Mouse (Mus musculus): ENCODE measurements around the gene Efcab1.
A peak's percentile ranks its signal among the peaks of the same experiment; 100 is the strongest.
"Not testable (repeated sequence)": the region's sequence is repeated elsewhere in the genome, so short reads cannot be mapped to it uniquely, and the experiment has no call there.

Gene Efcab1

GRCm38 (mm10) chr16:14906393-14907100 is at the start of gene Efcab1:
Gene Efcab1 (plus strand): TSS chr16:14906606.
- DNase-seq, result peak; percentile 56

- DNase-seq, result peak; percentile 1
These were observed 47.0 kb upstream of the Efcab1 start for GRCm38 (mm10) chr16:14859443-14859842.

GRCm38 (mm10) chr16:14884916-14885315 is 21.5 kb upstream of the Efcab1 start:
- DNase-seq, result no peak

GRCm38 (mm10) chr16:14885372-14885771 is 21.0 kb upstream of the Efcab1 start:
- no peak for DNase-seq

- DNase-seq, result no peak
These were observed 13.9 kb upstream of the Efcab1 start for GRCm38 (mm10) chr16:14892492-14892891.

- DNase-seq, result no peak
These were observed 12.5 kb upstream of the Efcab1 start for GRCm38 (mm10) chr16:14893864-14894263.

GRCm38 (mm10) chr16:14894713-14895112 is 11.7 kb upstream of the Efcab1 start:
- no peak for DNase-seq

GRCm38 (mm10) chr16:14895543-14895942 is 10.9 kb upstream of the Efcab1 start:
- DNase-seq, result no peak

- DNase-seq, result not testable (repeated sequence)
These were observed 24.3 kb downstream of the Efcab1 start for GRCm38 (mm10) chr16:14930711-14931110.

- DNase-seq, result not testable (repeated sequence)
These were observed 30.2 kb downstream of the Efcab1 start for GRCm38 (mm10) chr16:14936478-14937166.

- no peak for DNase-seq
These were observed 33.1 kb downstream of the Efcab1 start for GRCm38 (mm10) chr16:14939552-14939951.

- no peak for DNase-seq
These were observed 33.7 kb downstream of the Efcab1 start for GRCm38 (mm10) chr16:14939994-14940715.

GRCm38 (mm10) chr16:14940898-14941297 is 34.5 kb downstream of the Efcab1 start:
- DNase-seq, result no peak

GRCm38 (mm10) chr16:14943530-14943929 is 37.1 kb downstream of the Efcab1 start:
- DNase-seq, result no peak

GRCm38 (mm10) chr16:14947561-14947960 is 41.2 kb downstream of the Efcab1 start:
- not testable (repeated sequence) for DNase-seq

GRCm38 (mm10) chr16:14951894-14952293 is 45.5 kb downstream of the Efcab1 start:
- DNase-seq, result no peak

GRCm38 (mm10) chr16:14959743-14960142 is 53.3 kb downstream of the Efcab1 start:
- no peak for DNase-seq

- no peak for DNase-seq
These were observed 67.3 kb downstream of the Efcab1 start for GRCm38 (mm10) chr16:14973696-14974095.

- DNase-seq, result no peak
These were observed 72.8 kb downstream of the Efcab1 start for GRCm38 (mm10) chr16:14979228-14979627.

GRCm38 (mm10) chr16:14989614-14990268 is 83.3 kb downstream of the Efcab1 start:
- no peak for DNase-seq

- DNase-seq, result no peak
These were observed 84.6 kb downstream of the Efcab1 start for GRCm38 (mm10) chr16:14991001-14991400.

- DNase-seq, result no peak
These were observed 86.2 kb downstream of the Efcab1 start for GRCm38 (mm10) chr16:14992461-14993107.

- no peak for DNase-seq
These were observed 108.3 kb downstream of the Efcab1 start for GRCm38 (mm10) chr16:15014724-15015123.

All from right cerebral cortex, postnatal 4 days (tissue).